ENCODE assay signal across 23 mouse cellular contexts in genomic region chr1:66932052-66932451, GRCm38 (mm10). TPM values are rescaled to one million over a fixed set of nuclear protein-coding genes. Genes with fewer than 3 reads are reported as not detected.
"Had no signal": no experiment of that assay in that cellular context is flagged by ENCODE, and none has a peak within 500 bp of the region (broad histone marks: within the 10 kb centered on the region; RNA-seq: fewer than 3 reads in every experiment).

No protein-coding gene starts in this region.

- H3K4me3 ChIP-seq: heart, embryonic 13.5 days; heart, embryonic 15.5 days; hindbrain, embryonic 13.5 days; hindbrain, embryonic 15.5 days; kidney, embryonic 15.5 days; limb, embryonic 10.5 days; limb, embryonic 12.5 days; liver, embryonic 13.5 days had no signal

- H3K27me3 ChIP-seq: heart, embryonic 13.5 days; heart, embryonic 15.5 days; hindbrain, embryonic 13.5 days; hindbrain, embryonic 15.5 days; kidney, embryonic 15.5 days; limb, embryonic 12.5 days; liver, embryonic 13.5 days had no signal

- H3K36me3 ChIP-seq: heart, embryonic 13.5 days; heart, embryonic 15.5 days; hindbrain, embryonic 13.5 days; hindbrain, embryonic 15.5 days; kidney, embryonic 15.5 days; limb, embryonic 10.5 days; limb, embryonic 12.5 days; liver, embryonic 13.5 days had no signal

- H3K4me2 ChIP-seq: heart, embryonic 15.5 days; hindbrain, embryonic 13.5 days; hindbrain, embryonic 15.5 days; kidney, embryonic 15.5 days; limb, embryonic 12.5 days; liver, embryonic 11.5 days; liver, embryonic 13.5 days had no signal

- DNase-seq: gastrocnemius, postnatal 14 days; heart, adult 18-20 months; heart, postnatal 14 days; heart, postnatal 36 days; kidney, adult 11 months; kidney, adult 2 months; kidney, adult 9 months; kidney, postnatal 14 days; kidney, postnatal 36 days; layer of hippocampus, adult 9-11 months; layer of hippocampus, postnatal 36 days; liver; liver, embryonic 13.5 days had no signal

RNA-seq across cellular contexts. Expression of gene Myl1, which starts 13.2 kb away (rescaled TPM):
- total RNA-seq: granulocyte monocyte progenitor cell, adult 5-6 weeks; hematopoietic stem cell, adult 5-6 weeks had no signal
